Mouse (Mus musculus) limb, embryonic 13.5 days (tissue): ENCODE measurements at regions not wholly inside any gene's neighbourhood (a gene's known extent, or its start where the extent isn't known, plus 50 kb on each side); places are given as distances from the start of the nearest gene placed in this dataset.

Experiments used
- ATAC-seq: fragments of 200-750 bp; cut with Nextera tagmentation; 2 replicates; pipeline ENCODE4 v1.8.0; 2017; ENCODE audit warnings: low read depth, moderate number of reproducible peaks, moderate TSS enrichment; ENCODE audit not compliant: low FRiP score
- H3K27ac ChIP-seq: fragments of 300-500 bp; sonication (generic); 2 replicates; pipeline ENCODE4 v1.5.1; 2015; ENCODE audit warnings: inconsistent platforms, mild to moderate bottlenecking, moderate library complexity
- H3K27me3 ChIP-seq: fragments of 300-500 bp; sonication (generic); 2 replicates; pipeline ENCODE4 v1.6.1; 2015; ENCODE audit warnings: mild to moderate bottlenecking, inconsistent platforms
- H3K36me3 ChIP-seq: fragments of 300-500 bp; sonication (generic); 2 replicates; pipeline ENCODE4 v1.6.1; 2015; ENCODE audit warnings: inconsistent platforms, mild to moderate bottlenecking, moderate library complexity
- H3K4me1 ChIP-seq: fragments of 300-500 bp; sonication (generic); 2 replicates; pipeline ENCODE4 v1.6.1; 2015; ENCODE audit warnings: inconsistent platforms
- H3K4me2 ChIP-seq: fragments of 300-500 bp; sonication (generic); replicated peaks from 2 replicates; pipeline ENCODE4 v1.6.1; 2015; ENCODE audit warnings: inconsistent platforms, mild to moderate bottlenecking, moderate library complexity
- H3K4me3 ChIP-seq: fragments of 300-500 bp; sonication (generic); 2 replicates; pipeline ENCODE4 v1.5.1; 2015; ENCODE audit warnings: moderate library complexity, mild to moderate bottlenecking, inconsistent platforms
- H3K9ac ChIP-seq: fragments of 300-500 bp; sonication (generic); 2 replicates; pipeline ENCODE4 v1.6.1; 2015; ENCODE audit warnings: mild to moderate bottlenecking, inconsistent platforms
- H3K9me3 ChIP-seq: fragments of 300-500 bp; sonication (generic); 2 replicates; pipeline ENCODE4 v1.6.1; 2016; ENCODE audit warnings: inconsistent platforms
- WGBS: fragments of 180-500 bp; shearing (Covaris S2); methylation state at CpG from one replicate; pipeline ENCODE4 v1.1.7; 2015; 5-methylcytosine and 5-hydroxymethylcytosine counted together

- H3K4me3 ChIP-seq: no peak overlapping the region
- H3K4me2 ChIP-seq: no peak overlapping the region
- no peaks in the 10 kb centered on the region for H3K9me3 ChIP-seq
- 98% methylated on average over 3 of the region's 3 CpGs for WGBS
- H3K9ac ChIP-seq: no peak overlapping the region
- H3K27ac ChIP-seq: no peak overlapping the region
- no peaks in the 10 kb centered on the region for H3K4me1 ChIP-seq
- no peak for ATAC-seq
- H3K27me3 ChIP-seq: no peaks in the 10 kb centered on the region
- no peaks in the 10 kb centered on the region for H3K36me3 ChIP-seq
These were observed 425.5 kb downstream of the Flrt2 start for GRCm38 (mm10) chr12:96117553-96117952.

- 80% methylated on average over 2 of the region's 2 CpGs for WGBS
- Histone ChIP-seq H3K9ac (no peak overlapping the region), H3K9me3 (no peaks in the 10 kb centered on the region), H3K27me3 (no peaks in the 10 kb centered on the region), H3K4me1 (no peaks in the 10 kb centered on the region), H3K27ac (no peak overlapping the region), H3K36me3 (no peaks in the 10 kb centered on the region), H3K4me2 (no peak overlapping the region), H3K4me3 (no peak overlapping the region)
- no peak for ATAC-seq
These were observed 432.3 kb downstream of the Flrt2 start for GRCm38 (mm10) chr12:96124156-96124931.

- H3K27me3 ChIP-seq: no peaks in the 10 kb centered on the region
- H3K4me1 ChIP-seq: 0 out of 2 replicates have a peak, but pooled peaks cover 4% of the 10 kb centered on the region
- 79% methylated on average over 4 of the region's 4 CpGs for WGBS
- H3K4me2 ChIP-seq: no peak overlapping the region
- no peak overlapping the region for H3K4me3 ChIP-seq
- no peak overlapping the region for H3K27ac ChIP-seq
- no peaks in the 10 kb centered on the region for H3K36me3 ChIP-seq
- no peak overlapping the region for H3K9ac ChIP-seq
- no peak for ATAC-seq
- H3K9me3 ChIP-seq: no peaks in the 10 kb centered on the region
These were observed 437.9 kb downstream of the Flrt2 start for GRCm38 (mm10) chr12:96129870-96130454.

- H3K4me3 ChIP-seq: no peak overlapping the region
- no peak overlapping the region for H3K27ac ChIP-seq
- ATAC-seq: no peak
- no peak overlapping the region for H3K9ac ChIP-seq
- H3K27me3 ChIP-seq: no peaks in the 10 kb centered on the region
- H3K4me2 ChIP-seq: no peak overlapping the region
- WGBS: 85% methylated on average over 9 of the region's 9 CpGs
- H3K9me3 ChIP-seq: no peaks in the 10 kb centered on the region
- H3K36me3 ChIP-seq: no peaks in the 10 kb centered on the region
- 0 out of 2 replicates have a peak, but pooled peaks cover 4% of the 10 kb centered on the region for H3K4me1 ChIP-seq
These were observed 438.9 kb downstream of the Flrt2 start for GRCm38 (mm10) chr12:96130796-96131512.

- ATAC-seq: no peak
- 13% methylated on average over 5 of the region's 5 CpGs for WGBS
- H3K27me3 ChIP-seq: no peaks in the 10 kb centered on the region
- 0 out of 2 replicates have a peak, but pooled peaks cover 4% of the 10 kb centered on the region for H3K4me1 ChIP-seq
- H3K9me3 ChIP-seq: no peaks in the 10 kb centered on the region
- no peak overlapping the region for H3K4me2 ChIP-seq
- no peak overlapping the region for H3K4me3 ChIP-seq
- no peak overlapping the region for H3K9ac ChIP-seq
- no peaks in the 10 kb centered on the region for H3K36me3 ChIP-seq
- H3K27ac ChIP-seq: no peak overlapping the region
These were observed 442.1 kb downstream of the Flrt2 start for GRCm38 (mm10) chr12:96134136-96134535.

GRCm38 (mm10) chr12:96141748-96142147 lies 449.7 kb downstream of the Flrt2 start:
- Histone ChIP-seq H3K36me3 (no peaks in the 10 kb centered on the region), H3K9me3 (no peaks in the 10 kb centered on the region), H3K4me1 (no peaks in the 10 kb centered on the region), H3K27me3 (no peaks in the 10 kb centered on the region), H3K4me2 (no peak overlapping the region), H3K4me3 (no peak overlapping the region), H3K27ac (no peak overlapping the region), H3K9ac (no peak overlapping the region)
- ATAC-seq: no peak
- 54% methylated on average over 2 of the region's 2 CpGs for WGBS

- H3K9me3 ChIP-seq: no peaks in the 10 kb centered on the region
- no peaks in the 10 kb centered on the region for H3K36me3 ChIP-seq
- 72% methylated on average over 3 of the region's 3 CpGs for WGBS
- no peak overlapping the region for H3K4me3 ChIP-seq
- H3K27me3 ChIP-seq: no peaks in the 10 kb centered on the region
- no peaks in the 10 kb centered on the region for H3K4me1 ChIP-seq
- no peak for ATAC-seq
- H3K27ac ChIP-seq: no peak overlapping the region
- no peak overlapping the region for H3K9ac ChIP-seq
- no peak overlapping the region for H3K4me2 ChIP-seq
These were observed 462.1 kb downstream of the Flrt2 start for GRCm38 (mm10) chr12:96154095-96154494.

- WGBS: 78% methylated on average over 1 of the region's 1 CpGs
- H3K4me3 ChIP-seq: no peak overlapping the region
- no peak overlapping the region for H3K9ac ChIP-seq
- no peaks in the 10 kb centered on the region for H3K9me3 ChIP-seq
- no peaks in the 10 kb centered on the region for H3K27me3 ChIP-seq
- H3K4me1 ChIP-seq: no peaks in the 10 kb centered on the region
- no peaks in the 10 kb centered on the region for H3K36me3 ChIP-seq
- H3K27ac ChIP-seq: no peak overlapping the region
- ATAC-seq: no peak
- no peak overlapping the region for H3K4me2 ChIP-seq
These were observed 475.5 kb downstream of the Flrt2 start for GRCm38 (mm10) chr12:96167551-96167950.

GRCm38 (mm10) chr12:96198928-96199327 lies 506.9 kb downstream of the Flrt2 start:
- no peak overlapping the region for H3K9ac ChIP-seq
- no peaks in the 10 kb centered on the region for H3K36me3 ChIP-seq
- no peak overlapping the region for H3K27ac ChIP-seq
- no peak overlapping the region for H3K4me2 ChIP-seq
- 88% methylated on average over 1 of the region's 1 CpGs for WGBS
- no peak overlapping the region for H3K4me3 ChIP-seq
- ATAC-seq: no peak
- no peaks in the 10 kb centered on the region for H3K9me3 ChIP-seq
- H3K27me3 ChIP-seq: no peaks in the 10 kb centered on the region
- no peaks in the 10 kb centered on the region for H3K4me1 ChIP-seq

GRCm38 (mm10) chr12:96201855-96202254 lies 509.8 kb downstream of the Flrt2 start:
- no peak for ATAC-seq
- 100% methylated on average over 1 of the region's 1 CpGs for WGBS

GRCm38 (mm10) chr12:96226446-96226845 lies 534.4 kb downstream of the Flrt2 start:
- Histone ChIP-seq H3K9me3 (no peaks in the 10 kb centered on the region), H3K4me3 (no peak overlapping the region), H3K4me2 (no peak overlapping the region), H3K9ac (no peak overlapping the region), H3K36me3 (no peaks in the 10 kb centered on the region), H3K4me1 (no peaks in the 10 kb centered on the region), H3K27me3 (no peaks in the 10 kb centered on the region), H3K27ac (no peak overlapping the region)
- 66% methylated on average over 1 of the region's 1 CpGs for WGBS
- ATAC-seq: no peak

More at GRCm38 (mm10) chr12:96201855-96202254, 509.8 kb downstream of the Flrt2 start:
- H3K36me3 ChIP-seq: no peaks in the 10 kb centered on the region
- no peak overlapping the region for H3K9ac ChIP-seq
- no peak overlapping the region for H3K4me3 ChIP-seq
- no peak overlapping the region for H3K27ac ChIP-seq
- H3K9me3 ChIP-seq: no peaks in the 10 kb centered on the region
- no peak overlapping the region for H3K4me2 ChIP-seq
- H3K27me3 ChIP-seq: no peaks in the 10 kb centered on the region
- no peaks in the 10 kb centered on the region for H3K4me1 ChIP-seq

- Histone ChIP-seq H3K27me3 (no peaks in the 10 kb centered on the region), H3K27ac (no peak overlapping the region), H3K4me1 (no peaks in the 10 kb centered on the region), H3K36me3 (no peaks in the 10 kb centered on the region), H3K9ac (no peak overlapping the region), H3K4me2 (no peak overlapping the region), H3K4me3 (no peak overlapping the region), H3K9me3 (no peaks in the 10 kb centered on the region)
- 91% methylated on average over 3 of the region's 3 CpGs for WGBS
- no peak for ATAC-seq
These were observed 536.7 kb downstream of the Flrt2 start for GRCm38 (mm10) chr12:96228714-96229113.
